Mouse (Mus musculus) heart, postnatal 0 days (tissue): Measurements from ENCODE around the gene Samd1.

Source experiments
- CTCF ChIP-seq: IDR thresholded peaks from 2 replicates; pipeline ENCODE4 v1.5.1; 2016; ENCODE audit warnings: antibody characterized with exemption, control low read depth, low read depth
- EP300 ChIP-seq: IDR thresholded peaks from 2 replicates; pipeline ENCODE4 v1.6.1; 2016; ENCODE audit warnings: antibody characterized with exemption, low read depth

- TF ChIP-seq CTCF (no peak), EP300 (no peak)
These were observed 45.5 kb downstream of the Samd1 start for GRCm38 (mm10) chr8:84042948-84043342.
